Mouse (Mus musculus) myocyte (in vitro differentiated cells): ENCODE measurements around the gene Ppil2.

Source experiments
- CEBPB ChIP-seq: IDR thresholded peaks from 2 replicates; pipeline ENCODE4 v1.6.1; 2011; ENCODE audit warnings: mild to moderate bottlenecking, moderate library complexity; ENCODE audit not compliant: poor library complexity, insufficient read depth, severe bottlenecking
- E2F4 ChIP-seq: IDR thresholded peaks from one replicate; pipeline ENCODE4 v1.6.1; 2011; ENCODE audit warnings: mild to moderate bottlenecking, control low read depth, moderate library complexity; ENCODE audit not compliant: insufficient read depth
- MAX ChIP-seq: IDR thresholded peaks from one replicate; pipeline ENCODE4 v1.6.1; 2011; ENCODE audit warnings: low read depth, mild to moderate bottlenecking, control low read depth
- MYOD1 ChIP-seq, 3 experiments: IDR thresholded peaks; one replicate each; pipeline ENCODE4 v1.6.1; 2011; ENCODE audit warnings: control low read depth in 2 of 3, low read depth in 2 of 3, mild to moderate bottlenecking in 2 of 3, moderate library complexity in 1 of 3; ENCODE audit not compliant: insufficient read length in 2 of 3, control insufficient read depth in 1 of 3
- MYOG ChIP-seq, 3 experiments: IDR thresholded peaks; one replicate each; pipeline ENCODE4 v1.6.1; 2011; ENCODE audit warnings: control low read depth in 2 of 3, low read depth in 2 of 3, mild to moderate bottlenecking in 2 of 3; ENCODE audit not compliant: insufficient read length in 2 of 3, control insufficient read depth in 1 of 3, insufficient read depth in 1 of 3
- POLR2A ChIP-seq: IDR thresholded peaks from one replicate; pipeline ENCODE4 v1.6.1; 2011; ENCODE audit warnings: low read depth, mild to moderate bottlenecking, control low read depth, moderate library complexity; ENCODE audit not compliant: insufficient read length
- POLR2AphosphoS2 ChIP-seq: IDR thresholded peaks from one replicate; pipeline ENCODE4 v1.6.1; 2011; ENCODE audit warnings: low read depth, control low read depth; ENCODE audit not compliant: insufficient read length
- REST ChIP-seq: IDR thresholded peaks from one replicate; pipeline ENCODE4 v1.6.1; 2011; ENCODE audit warnings: mild to moderate bottlenecking, control low read depth, moderate library complexity; ENCODE audit not compliant: insufficient read depth, insufficient read length
- SRF ChIP-seq: IDR thresholded peaks from one replicate; pipeline ENCODE4 v1.6.1; 2011; ENCODE audit warnings: low read depth; ENCODE audit not compliant: control insufficient read depth, insufficient read length
- TCF12 ChIP-seq: IDR thresholded peaks from one replicate; pipeline ENCODE4 v1.6.1; 2011; ENCODE audit warnings: mild to moderate bottlenecking, control low read depth; ENCODE audit not compliant: poor library complexity, insufficient read depth, severe bottlenecking
- TCF3 ChIP-seq: IDR thresholded peaks from one replicate; pipeline ENCODE4 v1.6.1; 2011; ENCODE audit warnings: low read depth, control low read depth; ENCODE audit not compliant: insufficient read length
- USF1 ChIP-seq: IDR thresholded peaks from one replicate; pipeline ENCODE4 v1.6.1; 2011; ENCODE audit warnings: low read depth, mild to moderate bottlenecking, control low read depth, moderate library complexity

DNA sequence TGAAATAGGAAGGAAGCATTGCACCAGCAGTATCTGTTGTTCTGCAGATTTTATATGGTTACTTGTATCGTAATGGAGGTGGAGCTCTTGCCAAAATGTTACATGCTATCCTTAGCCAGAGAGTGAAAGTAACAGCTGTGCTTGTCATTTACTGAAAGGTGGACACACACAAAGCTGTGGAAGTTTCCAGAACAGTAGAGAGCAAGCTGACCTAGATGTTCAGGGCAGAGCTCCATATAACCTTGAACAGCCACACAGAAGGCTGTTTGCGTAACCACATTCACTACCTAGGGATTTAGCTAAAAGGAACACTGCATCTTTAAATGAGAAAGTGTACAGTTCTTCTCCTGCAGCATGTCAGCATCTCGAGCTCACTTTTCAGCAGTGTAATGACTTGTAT is 66.7 kb downstream of the Ppil2 start:
- no peak for TF ChIP-seq POLR2A
- TF ChIP-seq TCF12: no peak
- no peak for TF ChIP-seq USF1
- TF ChIP-seq MAX: no peak
- no peak for TF ChIP-seq REST
- TF ChIP-seq MYOD1 (IDR thresholded peaks at IDR 0.05; ENCODE audit: control insufficient read depth in 1 of 3, insufficient read length in 2 of 3, low read depth in 2 of 3): peak; percentile 66 to 86 (median 86)
- TF ChIP-seq CEBPB: no peak
- TF ChIP-seq MYOG (IDR thresholded peaks at IDR 0.05; ENCODE audit: control insufficient read depth in 1 of 3, insufficient read depth in 1 of 3, insufficient read length in 2 of 3, low read depth in 2 of 3): no peak
- no peak for TF ChIP-seq E2F4
- TF ChIP-seq POLR2AphosphoS2: no peak
- no peak for TF ChIP-seq SRF
- no peak for TF ChIP-seq TCF3
